10 mouse cellular contexts compared by ENCODE assay signal in genomic region chr2:26541258-26541910, GRCm38 (mm10). TPM values are rescaled to one million over a fixed set of nuclear protein-coding genes. Genes with fewer than 3 reads are reported as not detected.
DNase-seq lines count a peak whose midpoint lies in the region; ATAC-seq lines count a peak whose summit lies in the region.
"Had no signal": no experiment of that assay in that cellular context is flagged by ENCODE, and none has a peak within 500 bp of the region (broad histone marks: within the 10 kb centered on the region; RNA-seq: fewer than 3 reads in every experiment).

No protein-coding gene starts in this region.

- peak overlapping the region; percentile 60 for H3K27ac ChIP-seq in lung, embryonic 16.5 days (ENCODE audit: low read length)
- H3K27ac ChIP-seq in hindbrain, embryonic 14.5 days, result peak overlapping the region; percentile 40; the same call in 1 of the 2 replicates
- no peak overlapping the region for H3K27ac ChIP-seq in neural tube, embryonic 11.5 days (ENCODE audit: low read depth, low read length)

- 28% methylated on average over 9 of the region's 9 CpGs for WGBS in lung, embryonic 16.5 days
- WGBS in hindbrain, embryonic 14.5 days, result 29% methylated on average over 9 of the region's 9 CpGs
- WGBS in neural tube, embryonic 11.5 days, result 31% methylated on average over 9 of the region's 9 CpGs

- peak; percentile 32 for DNase-seq in embryo, embryonic 10 days (ENCODE audit: low spot score)
- no peak for DNase-seq in embryo, embryonic 9.5 days (ENCODE audit: extremely low spot score)
- DNase-seq in lung, postnatal 36 days, result no peak
- DNase-seq in hindbrain, embryonic 14.5 days (ENCODE audit: low spot score), result no peak
- peak; percentile 45 for DNase-seq in neural tube, embryonic 11.5 days (ENCODE audit: low spot score)
- no peak for DNase-seq in spleen, postnatal 10 days (ENCODE audit: low spot score in 2 of 2)
- DNase-seq: kidney, adult 18-20 months had no signal

- peaks cover 27% of the 10 kb centered on the region for H3K4me1 ChIP-seq in lung, embryonic 16.5 days (replicated peaks; ENCODE audit: control insufficient read depth, insufficient read depth, low read length)
- H3K4me1 ChIP-seq in hindbrain, embryonic 14.5 days (replicated peaks; ENCODE audit: control insufficient read depth, insufficient read depth, low read length), result peaks cover 13% of the 10 kb centered on the region
- peaks cover 14% of the 10 kb centered on the region for H3K4me1 ChIP-seq in neural tube, embryonic 11.5 days (ENCODE audit: control insufficient read depth, insufficient read depth, low read length)

- no peaks in the 10 kb centered on the region for H3K9me3 ChIP-seq in lung, embryonic 16.5 days (ENCODE audit: control insufficient read depth, low read length)
- no peaks in the 10 kb centered on the region for H3K9me3 ChIP-seq in hindbrain, embryonic 14.5 days (ENCODE audit: control insufficient read depth, low read length)
- H3K9me3 ChIP-seq in neural tube, embryonic 11.5 days (ENCODE audit: control insufficient read depth, low read length), result no peaks in the 10 kb centered on the region

- H3K4me2 ChIP-seq in lung, embryonic 16.5 days (ENCODE audit: low read depth, low read length), result no peak overlapping the region
- no peak overlapping the region for H3K4me2 ChIP-seq in hindbrain, embryonic 14.5 days (replicated peaks)
- no peak overlapping the region for H3K4me2 ChIP-seq in neural tube, embryonic 11.5 days (ENCODE audit: low read depth)

- peak; percentile 15; the same call in 1 of the 2 replicates for ATAC-seq in lung, embryonic 16.5 days (ENCODE audit: low read depth)
- peak; percentile 51; the same call in 1 of the 2 replicates for ATAC-seq in hindbrain, embryonic 14.5 days (ENCODE audit: low FRiP score)
- no peak for ATAC-seq in neural tube, embryonic 11.5 days (ENCODE audit: insufficient read depth, low FRiP score, low TSS enrichment)
- no peak for ATAC-seq in erythroid progenitor cell, adult 5-6 weeks (replicated peaks; ENCODE audit: low FRiP score, poor library complexity, severe bottlenecking)
- ATAC-seq: lung, postnatal 0 days had no signal

- peak overlapping the region; percentile 40; the same call in 1 of the 2 replicates for H3K9ac ChIP-seq in lung, embryonic 16.5 days (ENCODE audit: low read length)
- H3K9ac ChIP-seq in hindbrain, embryonic 14.5 days, result no peak overlapping the region
- H3K9ac ChIP-seq in neural tube, embryonic 11.5 days (ENCODE audit: low read length), result peak overlapping the region; percentile 31

- H3K36me3 ChIP-seq in lung, embryonic 16.5 days (ENCODE audit: control insufficient read depth, insufficient read depth, low read length), result no peaks in the 10 kb centered on the region
- H3K36me3 ChIP-seq in hindbrain, embryonic 14.5 days (replicated peaks; ENCODE audit: control insufficient read depth, insufficient read depth), result no peaks in the 10 kb centered on the region
- H3K36me3 ChIP-seq in neural tube, embryonic 11.5 days (ENCODE audit: control insufficient read depth, insufficient read depth, low read length), result no peaks in the 10 kb centered on the region

- H3K27me3 ChIP-seq in lung, embryonic 16.5 days (ENCODE audit: control insufficient read depth, insufficient read depth, low read depth, low read length), result no peaks in the 10 kb centered on the region
- no peaks in the 10 kb centered on the region for H3K27me3 ChIP-seq in hindbrain, embryonic 14.5 days (ENCODE audit: control insufficient read depth, insufficient read depth, low read length)
- H3K27me3 ChIP-seq in neural tube, embryonic 11.5 days (ENCODE audit: control insufficient read depth, insufficient read depth, low read length), result no peaks in the 10 kb centered on the region

- no peak overlapping the region for H3K4me3 ChIP-seq in lung, embryonic 16.5 days (ENCODE audit: low read length)
- H3K4me3 ChIP-seq in hindbrain, embryonic 14.5 days (replicated peaks; ENCODE audit: low read length), result no peak overlapping the region
- no peak overlapping the region for H3K4me3 ChIP-seq in neural tube, embryonic 11.5 days (ENCODE audit: low read depth, low read length)

RNA-seq across cellular contexts. Expression of gene Notch1, which starts 24.9 kb away (rescaled TPM):
- 20.5 and 22.0 TPM in 2 replicates for polyA plus RNA-seq in lung, embryonic 16.5 days (2015; fragmentation: Nextera tagmentation; extraction: Ambion mirVana)
- polyA plus RNA-seq in hindbrain, embryonic 14.5 days (2014; fragmentation: Nextera tagmentation; extraction: Ambion mirVana), result 23.3 and 25.6 TPM in 2 replicates
- 56.9 and 60.4 TPM in 2 replicates for polyA plus RNA-seq in neural tube, embryonic 11.5 days (2014; fragmentation: Nextera tagmentation; extraction: Ambion mirVana)
- total RNA-seq in erythroid progenitor cell, adult 5-6 weeks (2015; ENCODE audit: low replicate concordance), result 5.4 and 9.0 TPM in 2 replicates
- total RNA-seq in erythroid progenitor cell, adult 5-6 weeks (2017; ENCODE audit: low replicate concordance), result 1.5 and 6.0 TPM in 2 replicates

RNA-seq across cellular contexts. Expression of gene Egfl7, which starts 38.4 kb away (rescaled TPM):
- polyA plus RNA-seq in lung, embryonic 16.5 days (2015; fragmentation: Nextera tagmentation; extraction: Ambion mirVana), result 371 and 375 TPM in 2 replicates
- 62.2 and 69.2 TPM in 2 replicates for polyA plus RNA-seq in hindbrain, embryonic 14.5 days (2014; fragmentation: Nextera tagmentation; extraction: Ambion mirVana)
- 68.5 and 75.7 TPM in 2 replicates for polyA plus RNA-seq in neural tube, embryonic 11.5 days (2014; fragmentation: Nextera tagmentation; extraction: Ambion mirVana)
- 3.8 and 7.2 TPM in 2 replicates for total RNA-seq in erythroid progenitor cell, adult 5-6 weeks (2015; ENCODE audit: low replicate concordance)
- 0.77 and 7.2 TPM in 2 replicates for total RNA-seq in erythroid progenitor cell, adult 5-6 weeks (2017; ENCODE audit: low replicate concordance)

RNA-seq across cellular contexts. Expression of gene Gm20532, which starts 45.1 kb away (rescaled TPM):
- polyA plus RNA-seq in lung, embryonic 16.5 days (2015; fragmentation: Nextera tagmentation; extraction: Ambion mirVana), result not detected in 2 replicates
- not detected in 2 replicates for polyA plus RNA-seq in hindbrain, embryonic 14.5 days (2014; fragmentation: Nextera tagmentation; extraction: Ambion mirVana)
- polyA plus RNA-seq in neural tube, embryonic 11.5 days (2014; fragmentation: Nextera tagmentation; extraction: Ambion mirVana), result not detected in 2 replicates
- total RNA-seq in erythroid progenitor cell, adult 5-6 weeks (2015; ENCODE audit: low replicate concordance), result not detected in 2 replicates
- 1.9 TPM in 1 of 2 replicates, not detected in the other for total RNA-seq in erythroid progenitor cell, adult 5-6 weeks (2017; ENCODE audit: low replicate concordance)
- polyA plus RNA-seq: lung, postnatal 0 days had no signal

Comparison
In these comparisons a context has a peak if more than half of its experiments do, and no peak if none do; other contexts are left out.
1. DNase-seq: peak in embryo, embryonic 10 days (single experiment) and neural tube, embryonic 11.5 days (single experiment); none in embryo, embryonic 9.5 days (single experiment), lung, postnatal 36 days (single experiment), hindbrain, embryonic 14.5 days (single experiment) and spleen, postnatal 10 days (0 of 2).
2. ATAC-seq: peak in lung, embryonic 16.5 days (single experiment) and hindbrain, embryonic 14.5 days (single experiment); none in neural tube, embryonic 11.5 days (single experiment) and erythroid progenitor cell, adult 5-6 weeks (single experiment).